Mouse (Mus musculus): ENCODE results near the gene Zfp553. TPM values are rescaled to one million over a fixed set of nuclear protein-coding genes. Genes with fewer than 3 reads are reported as not detected.

Zfp553 gene
- polyA plus RNA-seq, 1 experiment from 2014 or later, result 11.4 TPM

- no peak overlapping the region for H3K9ac ChIP-seq (ENCODE audit: low read length)
- no peak overlapping the region for H3K4me2 ChIP-seq (ENCODE audit: low read length)
- no peak for ATAC-seq (ENCODE audit: insufficient number of reproducible peaks, insufficient read depth, low FRiP score, low read depth)
- no peak overlapping the region for H3K27ac ChIP-seq (replicated peaks in 1 of 2; ENCODE audit: control insufficient read depth in 1 of 2, insufficient read depth in 1 of 2, low read depth in 2 of 2, low read length in 2 of 2)
- 81% methylated on average over 6 of the region's 6 CpGs for WGBS
- peaks cover 8 to 13% of the 10 kb centered on the region in 2 experiments for H3K4me1 ChIP-seq (ENCODE audit: control insufficient read depth in 2 of 2, insufficient read depth in 2 of 2, low read length in 2 of 2)
- H3K36me3 ChIP-seq (ENCODE audit: control insufficient read depth, insufficient read depth, low read length), result peaks cover 40% of the 10 kb centered on the region
- no peak overlapping the region for H3K4me3 ChIP-seq (ENCODE audit: control insufficient read depth in 1 of 2, insufficient read depth in 1 of 2, low read depth in 1 of 2, low read length in 2 of 2)
- no peaks in the 10 kb centered on the region for H3K9me3 ChIP-seq (ENCODE audit: control insufficient read depth, low read length)
- no peaks in the 10 kb centered on the region for H3K27me3 ChIP-seq (ENCODE audit: control insufficient read depth, insufficient read depth, low read length)
Measured at GRCm38 (mm10) chr7:127190672-127191071, 42.2 kb upstream of the Zfp553 start.

- peaks cover 52% of the 10 kb centered on the region for H3K36me3 ChIP-seq (ENCODE audit: control insufficient read depth, insufficient read depth, low read length)
- no peak overlapping the region for H3K9ac ChIP-seq (ENCODE audit: low read length)
- 93% methylated on average over 5 of the region's 5 CpGs for WGBS
Measured at GRCm38 (mm10) chr7:127192989-127193388, 39.9 kb upstream of the Zfp553 start.

DNA sequence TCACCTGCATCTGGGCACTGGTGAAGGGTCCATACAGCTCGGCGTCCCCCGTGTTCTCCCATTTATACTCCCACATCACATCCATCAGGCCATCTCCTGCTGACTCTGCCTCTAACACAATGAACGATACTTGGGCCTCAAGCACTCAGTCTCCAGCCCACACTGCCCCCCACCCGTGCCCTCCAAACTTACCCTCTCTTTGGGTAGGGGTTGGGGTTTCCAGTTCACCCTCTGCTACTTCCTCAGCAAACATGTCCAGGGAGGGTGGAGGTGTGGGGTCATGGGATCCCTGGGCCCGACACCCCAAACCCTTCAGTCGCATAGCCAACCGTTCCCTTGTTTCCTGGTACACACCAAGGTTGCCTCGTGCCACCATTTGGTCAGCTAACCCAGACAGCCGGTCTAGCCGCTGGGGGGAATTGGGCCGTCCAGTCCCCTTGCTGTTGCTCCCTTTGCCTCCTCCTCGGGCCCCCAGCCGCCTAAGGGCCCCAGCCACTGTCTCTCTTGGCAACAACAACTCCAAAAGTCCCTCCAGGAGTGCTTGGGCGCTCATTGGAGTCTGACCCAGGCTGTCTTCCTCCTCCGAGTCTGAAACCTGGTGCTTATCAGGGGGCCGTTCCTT lies 38.7 kb upstream of the Zfp553 start:
- H3K27me3 ChIP-seq (ENCODE audit: control insufficient read depth, insufficient read depth, low read length), result no peaks in the 10 kb centered on the region
- peak overlapping the region in 1 of 2 experiments; percentile 81; a peak in 1 of 4 replicates for H3K4me3 ChIP-seq (ENCODE audit: control insufficient read depth in 1 of 2, insufficient read depth in 1 of 2, low read depth in 1 of 2, low read length in 2 of 2)
- no peaks in the 10 kb centered on the region for H3K9me3 ChIP-seq (ENCODE audit: control insufficient read depth, low read length)
- 90% methylated on average over 17 of the region's 17 CpGs for WGBS
- peak overlapping the region; percentile 92; the same call in 1 of the 2 replicates for H3K4me2 ChIP-seq (ENCODE audit: low read length)
- peaks cover 16 to 19% of the 10 kb centered on the region in 2 experiments for H3K4me1 ChIP-seq (ENCODE audit: control insufficient read depth in 2 of 2, insufficient read depth in 2 of 2, low read length in 2 of 2)
- ATAC-seq (ENCODE audit: insufficient number of reproducible peaks, insufficient read depth, low FRiP score, low read depth), result no peak
- H3K27ac ChIP-seq (replicated peaks in 1 of 2; ENCODE audit: control insufficient read depth in 1 of 2, insufficient read depth in 1 of 2, low read depth in 2 of 2, low read length in 2 of 2), result no peak overlapping the region
- H3K9ac ChIP-seq (ENCODE audit: low read length), result no peak overlapping the region; the same call in 1 of the 2 replicates
- peaks cover 64% of the 10 kb centered on the region for H3K36me3 ChIP-seq (ENCODE audit: control insufficient read depth, insufficient read depth, low read length)

More at GRCm38 (mm10) chr7:127192989-127193388, 39.9 kb upstream of the Zfp553 start:
- H3K4me1 ChIP-seq (ENCODE audit: control insufficient read depth in 2 of 2, insufficient read depth in 2 of 2, low read length in 2 of 2), result peaks cover 16 to 19% of the 10 kb centered on the region in 2 experiments
- H3K27ac ChIP-seq (replicated peaks in 1 of 2; ENCODE audit: control insufficient read depth in 1 of 2, insufficient read depth in 1 of 2, low read depth in 2 of 2, low read length in 2 of 2), result no peak overlapping the region
- H3K27me3 ChIP-seq (ENCODE audit: control insufficient read depth, insufficient read depth, low read length), result no peaks in the 10 kb centered on the region
- no peaks in the 10 kb centered on the region for H3K9me3 ChIP-seq (ENCODE audit: control insufficient read depth, low read length)
- ATAC-seq (ENCODE audit: insufficient number of reproducible peaks, insufficient read depth, low FRiP score, low read depth), result no peak
- H3K4me2 ChIP-seq (ENCODE audit: low read length), result no peak overlapping the region
- no peak overlapping the region for H3K4me3 ChIP-seq (ENCODE audit: control insufficient read depth in 1 of 2, insufficient read depth in 1 of 2, low read depth in 1 of 2, low read length in 2 of 2)

GRCm38 (mm10) chr7:127194633-127195029 lies 38.2 kb upstream of the Zfp553 start:
- ATAC-seq (ENCODE audit: insufficient number of reproducible peaks, insufficient read depth, low FRiP score, low read depth), result no peak
- Histone ChIP-seq H3K27ac (replicated peaks in 1 of 2; ENCODE audit: control insufficient read depth in 1 of 2, insufficient read depth in 1 of 2, low read depth in 2 of 2, low read length in 2 of 2) (peak overlapping the region; percentile 39 to 90; a peak in 2 of 4 replicates), H3K4me2 (ENCODE audit: low read length) (peak overlapping the region; percentile 92), H3K4me3 (ENCODE audit: control insufficient read depth in 1 of 2, insufficient read depth in 1 of 2, low read depth in 1 of 2, low read length in 2 of 2) (peak overlapping the region; percentile 81 to 99), H3K4me1 (ENCODE audit: control insufficient read depth in 2 of 2, insufficient read depth in 2 of 2, low read length in 2 of 2) (peaks cover 16 to 19% of the 10 kb centered on the region in 2 experiments), H3K27me3 (ENCODE audit: control insufficient read depth, insufficient read depth, low read length) (no peaks in the 10 kb centered on the region), H3K9me3 (ENCODE audit: control insufficient read depth, low read length) (no peaks in the 10 kb centered on the region), H3K36me3 (ENCODE audit: control insufficient read depth, insufficient read depth, low read length) (peaks cover 69% of the 10 kb centered on the region), H3K9ac (ENCODE audit: low read length) (peak overlapping the region; percentile 86)
- WGBS, result 68% methylated on average over 7 of the region's 7 CpGs

GRCm38 (mm10) chr7:127195544-127196295 lies 37.1 kb upstream of the Zfp553 start, which contains the start of gene Cd2bp2:
Cd2bp2 (minus strand) TSS chr7:127196050.
- peak within 1 kb of the TSS; percentile 92 for H3K4me2 ChIP-seq (ENCODE audit: low read length)
- H3K36me3 ChIP-seq (ENCODE audit: control insufficient read depth, insufficient read depth, low read length), result peaks cover 80% of the 10 kb centered on the region
- peaks cover 16 to 19% of the 10 kb centered on the region in 2 experiments for H3K4me1 ChIP-seq (ENCODE audit: control insufficient read depth in 2 of 2, insufficient read depth in 2 of 2, low read length in 2 of 2)
- H3K9ac ChIP-seq (ENCODE audit: low read length), result peak within 1 kb of the TSS; percentile 86
- no peaks in the 10 kb centered on the region for H3K9me3 ChIP-seq (ENCODE audit: control insufficient read depth, low read length)
- peak within 1 kb of the TSS; percentile 81 to 99 for H3K4me3 ChIP-seq (ENCODE audit: control insufficient read depth in 1 of 2, insufficient read depth in 1 of 2, low read depth in 1 of 2, low read length in 2 of 2)
- ATAC-seq (ENCODE audit: insufficient number of reproducible peaks, insufficient read depth, low FRiP score, low read depth), result peak; percentile 92
- H3K27me3 ChIP-seq (ENCODE audit: control insufficient read depth, insufficient read depth, low read length), result no peaks in the 10 kb centered on the region
- peak within 1 kb of the TSS; percentile 90 to 94 for H3K27ac ChIP-seq (replicated peaks in 1 of 2; ENCODE audit: control insufficient read depth in 1 of 2, insufficient read depth in 1 of 2, low read depth in 2 of 2, low read length in 2 of 2)
- WGBS, result under 1% methylated on average over 51 of the region's 51 CpGs

DNA sequence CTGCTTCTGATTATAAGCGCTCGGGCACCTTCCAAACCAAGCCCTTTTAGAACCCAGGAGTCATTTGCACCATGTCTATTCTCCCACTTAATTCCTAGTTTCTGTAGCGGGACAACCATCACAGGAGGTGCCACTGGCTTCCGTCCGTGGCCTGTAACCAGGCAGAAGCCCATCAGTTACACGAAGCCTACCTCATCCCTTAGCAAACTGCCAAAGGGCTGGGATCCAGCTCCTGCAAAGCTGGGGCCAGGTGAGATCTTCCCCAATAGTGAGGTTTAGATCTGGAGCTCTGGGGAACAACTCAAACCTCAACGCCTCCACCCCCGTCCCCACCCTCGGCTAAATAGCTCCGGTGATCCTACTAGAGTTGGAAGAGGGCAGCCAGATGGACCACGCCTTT lies 36.4 kb upstream of the Zfp553 start:
- no peak for ATAC-seq (ENCODE audit: insufficient number of reproducible peaks, insufficient read depth, low FRiP score, low read depth)
- Histone ChIP-seq H3K9ac (ENCODE audit: low read length) (peak overlapping the region; percentile 80), H3K4me3 (ENCODE audit: control insufficient read depth in 1 of 2, insufficient read depth in 1 of 2, low read depth in 1 of 2, low read length in 2 of 2) (peak overlapping the region; percentile 78 to 81), H3K36me3 (ENCODE audit: control insufficient read depth, insufficient read depth, low read length) (peaks cover 82% of the 10 kb centered on the region), H3K4me2 (ENCODE audit: low read length) (peak overlapping the region; percentile 92), H3K9me3 (ENCODE audit: control insufficient read depth, low read length) (no peaks in the 10 kb centered on the region), H3K4me1 (ENCODE audit: control insufficient read depth in 2 of 2, insufficient read depth in 2 of 2, low read length in 2 of 2) (peaks cover 16 to 19% of the 10 kb centered on the region in 2 experiments), H3K27me3 (ENCODE audit: control insufficient read depth, insufficient read depth, low read length) (no peaks in the 10 kb centered on the region), H3K27ac (replicated peaks in 1 of 2; ENCODE audit: control insufficient read depth in 1 of 2, insufficient read depth in 1 of 2, low read depth in 2 of 2, low read length in 2 of 2) (peak overlapping the region; percentile 90 to 94)
- 54% methylated on average over 11 of the region's 11 CpGs for WGBS

DNA sequence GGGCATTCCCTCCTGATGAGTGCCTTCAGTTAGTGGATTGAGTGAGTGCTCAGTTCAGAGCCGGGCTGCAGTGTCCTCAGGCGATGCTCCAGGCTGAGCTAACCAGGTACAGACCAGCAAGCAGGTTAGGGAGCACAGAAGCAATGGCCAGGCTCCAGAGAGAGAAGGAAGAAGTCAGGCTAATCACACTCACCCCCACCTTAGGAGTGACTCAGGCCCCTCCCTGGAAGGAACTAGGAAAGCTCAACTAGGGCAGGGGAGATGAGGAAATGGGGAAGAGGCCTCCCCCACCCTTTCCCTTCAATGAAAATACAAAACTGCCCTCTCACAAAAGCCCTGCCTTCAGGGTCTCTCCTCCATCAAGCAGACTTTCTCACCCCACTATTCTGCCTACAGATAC lies 26.3 kb upstream of the Zfp553 start:
- 50% methylated on average over 2 of the region's 2 CpGs for WGBS
- peak overlapping the region; percentile 97 for H3K9ac ChIP-seq (ENCODE audit: low read length)
- H3K4me1 ChIP-seq (ENCODE audit: control insufficient read depth in 2 of 2, insufficient read depth in 2 of 2, low read length in 2 of 2), result peaks cover 8 to 29% of the 10 kb centered on the region in 2 experiments
- peak overlapping the region in 1 of 2 experiments; percentile 82; a peak in 1 of 4 replicates for H3K27ac ChIP-seq (replicated peaks in 1 of 2; ENCODE audit: control insufficient read depth in 1 of 2, insufficient read depth in 1 of 2, low read depth in 2 of 2, low read length in 2 of 2)
- H3K9me3 ChIP-seq (ENCODE audit: control insufficient read depth, low read length), result no peaks in the 10 kb centered on the region
- H3K27me3 ChIP-seq (ENCODE audit: control insufficient read depth, insufficient read depth, low read length), result no peaks in the 10 kb centered on the region
- peaks cover 36% of the 10 kb centered on the region for H3K36me3 ChIP-seq (ENCODE audit: control insufficient read depth, insufficient read depth, low read length)
- no peak for ATAC-seq (ENCODE audit: insufficient number of reproducible peaks, insufficient read depth, low FRiP score, low read depth)
- peak overlapping the region; percentile 92 for H3K4me3 ChIP-seq (ENCODE audit: control insufficient read depth in 1 of 2, insufficient read depth in 1 of 2, low read depth in 1 of 2, low read length in 2 of 2)
- H3K4me2 ChIP-seq (ENCODE audit: low read length), result peak overlapping the region; percentile 96
